Mouse (Mus musculus) pancreas, adult 10 weeks (tissue): Measurements from ENCODE around the gene Ereg. TPM values are rescaled to one million over a fixed set of nuclear protein-coding genes. Genes with fewer than 3 reads are reported as not detected.

Experiments used
- polyA plus RNA-seq: library from polyadenylated mRNA; stranded (reverse); fragments of 350-450 nt; fragmentation: Illumina TruSeq; extraction: RNeasy Lipid Tissue Mini Kit (QIAGEN cat#74804); gene quantifications from one replicate; pipeline ENCODE4 v1.2.3, GENCODE M21; 2015; ENCODE audit warnings: low read depth, low replicate concordance; ENCODE audit not compliant: insufficient read depth

Ereg gene
- not detected for polyA plus RNA-seq

GRCm38 (mm10) chr5:91074450-91074950 lies at the start of gene Ereg:
Ereg (plus strand) TSS chr5:91074622.

GRCm38 (mm10) chr5:91027164-91027563 lies 47.3 kb upstream of the Ereg start, which contains the start of gene Epgn:
Epgn (plus strand) TSS chr5:91027464.

GRCm38 (mm10) chr5:91139446-91139873 lies 65.0 kb downstream of the Ereg start, which contains the start of gene Areg:
Areg (plus strand) TSS chr5:91139599.

Other genes starting within 250 kb of the Ereg start
- gene Cxcl1, start 183.4 kb upstream of the Ereg start, polyA plus RNA-seq, result 0.76 TPM
- gene Cxcl2, start 170.8 kb upstream of the Ereg start, polyA plus RNA-seq, result not detected
- 2.8 TPM for gene Mthfd2l, start 143.5 kb upstream of the Ereg start, polyA plus RNA-seq
- not detected for gene Epgn, start 47.2 kb upstream of the Ereg start, polyA plus RNA-seq
- gene Areg, start 65.0 kb downstream of the Ereg start, polyA plus RNA-seq, result not detected